Mouse (Mus musculus) kidney, postnatal 14 days (tissue): Measurements from ENCODE around the gene Duxbl1.
"Not testable (repeated sequence)": the region's sequence is repeated elsewhere in the genome, so short reads cannot be mapped to it uniquely, and the experiment has no call there.

ENCODE experiments used
- DNase-seq: peaks from one replicate; pipeline ENCODE4 v3.0.0; 2022; ENCODE audit warnings: mixed read lengths

Duxbl1 gene

GRCm38 (mm10) chr14:25978371-25979241 lies at the start of gene Duxbl1:
TSS of gene Duxbl1 (plus strand) at chr14:25978577.
- not testable (repeated sequence) for DNase-seq

DNA sequence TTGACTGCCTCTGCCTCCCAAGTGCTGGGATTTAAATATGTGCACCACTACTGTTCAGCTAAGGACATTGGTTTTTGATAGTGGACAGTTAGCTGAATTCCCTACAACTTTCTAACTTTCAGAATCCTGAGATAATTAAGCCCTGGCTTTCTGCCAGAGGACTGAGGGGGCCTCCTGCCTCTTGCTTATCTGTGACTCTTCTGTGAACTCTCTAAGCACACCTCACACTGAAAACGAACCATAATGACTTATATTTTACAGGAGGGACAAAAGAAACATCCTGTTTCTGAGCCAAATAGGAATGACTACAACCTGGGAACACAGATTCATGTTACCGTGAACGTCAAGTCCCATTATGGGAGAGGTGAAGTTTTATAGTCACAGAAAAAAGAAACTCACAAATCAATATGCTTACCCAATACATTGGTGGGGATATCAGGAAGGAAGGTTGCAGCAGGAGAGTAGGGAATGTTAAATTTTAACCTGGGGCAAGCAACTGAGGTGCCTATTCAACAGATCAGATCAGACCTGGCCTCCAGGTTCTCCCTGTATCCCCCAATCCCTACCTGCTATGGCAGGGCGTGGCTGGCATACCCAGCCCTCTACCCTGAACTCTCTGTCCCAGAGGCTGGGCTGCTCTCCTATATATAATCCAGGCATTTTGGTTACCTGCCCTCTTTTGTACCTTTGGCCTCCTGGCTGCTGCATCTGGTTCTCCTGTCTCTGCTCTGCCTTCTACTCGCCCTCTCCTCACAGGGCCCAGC lies 41.3 kb upstream of the Duxbl1 start:
- not testable (repeated sequence) for DNase-seq

DNA sequence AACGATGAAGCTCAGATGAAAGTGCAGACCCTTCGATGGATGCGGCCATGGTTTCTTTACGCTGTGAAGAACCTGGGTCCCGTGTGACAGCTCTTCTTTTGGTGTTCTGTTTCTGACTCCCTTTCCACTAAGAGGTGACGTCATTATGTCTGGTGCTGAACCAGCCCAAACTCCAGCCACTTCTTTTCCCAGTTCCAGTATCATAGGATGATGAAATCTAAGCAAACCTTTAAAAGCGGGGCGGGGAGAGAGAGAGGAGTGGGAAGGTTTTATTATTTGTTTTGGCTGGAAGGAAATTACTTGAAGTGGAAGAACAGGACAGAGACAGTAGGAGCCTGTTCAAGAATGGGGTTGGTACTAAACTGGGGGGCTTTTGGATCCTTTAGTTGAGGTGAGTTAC lies 40.4 kb upstream of the Duxbl1 start, which contains the start of gene Cphx1:
Cphx1 (plus strand) TSS at position 301 of the 400 bp plus-strand sequence.
- not testable (repeated sequence) for DNase-seq

DNA sequence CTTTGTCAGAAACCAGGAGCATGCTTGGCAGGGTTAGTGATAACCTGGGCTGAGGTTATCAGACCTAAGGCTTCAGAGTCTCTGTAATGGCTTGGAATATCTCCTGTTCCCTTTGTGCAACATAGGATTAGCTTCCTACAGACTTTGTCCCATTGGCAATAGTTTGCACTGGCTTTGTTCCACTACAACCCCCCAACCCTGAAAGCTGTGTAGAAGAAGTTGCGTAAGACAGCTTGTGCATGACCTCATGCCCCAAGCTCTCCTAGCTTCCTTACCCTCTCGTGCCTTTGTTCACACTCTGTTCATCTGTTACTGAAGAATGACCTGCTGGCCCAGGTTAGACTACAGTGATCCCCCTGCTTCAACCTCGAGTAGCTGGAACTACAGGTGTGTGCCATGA lies 20.5 kb upstream of the Duxbl1 start:
- not testable (repeated sequence) for DNase-seq

GRCm38 (mm10) chr14:25979242-25979941 lies 1.0 kb downstream of the Duxbl1 start:
- not testable (repeated sequence) for DNase-seq

DNA sequence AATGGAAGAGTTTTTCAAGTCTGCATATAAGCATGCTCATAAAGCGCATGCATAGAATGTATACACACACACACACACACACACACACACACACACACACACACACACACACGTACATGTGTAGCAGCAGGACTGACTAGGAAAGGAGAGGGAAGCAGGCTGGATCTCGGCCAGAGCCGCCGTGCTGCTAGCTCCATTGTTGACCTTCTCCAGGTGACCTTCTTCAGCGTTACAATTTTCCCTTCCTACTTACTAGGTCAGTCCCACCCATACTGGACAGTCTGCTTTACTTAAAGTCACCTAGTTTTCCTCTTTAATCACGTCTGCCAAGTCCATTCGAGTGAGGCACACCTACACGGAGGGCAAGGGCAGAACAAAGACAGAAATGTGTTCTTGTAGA lies 3.5 kb downstream of the Duxbl1 start:
- peak; percentile 32 for DNase-seq

DNA sequence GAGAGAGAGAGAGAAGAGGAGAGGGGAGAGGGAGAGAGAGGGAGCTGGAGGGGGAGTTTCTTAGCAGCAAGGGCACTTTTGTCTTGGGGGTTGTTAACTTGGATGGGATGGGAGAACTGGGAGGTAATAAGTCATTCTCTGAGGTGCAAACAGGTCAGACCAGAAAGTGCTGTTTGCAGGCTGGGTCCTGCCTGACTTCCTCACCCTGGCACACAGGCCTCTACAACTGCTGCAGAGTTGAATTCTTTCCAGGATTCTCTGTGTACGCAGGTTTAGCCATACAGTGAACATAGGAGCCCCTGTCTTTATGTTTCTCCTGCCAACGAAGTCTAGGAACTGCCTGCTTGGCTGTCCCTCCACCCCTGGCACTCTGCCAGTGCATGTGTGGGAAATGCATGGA lies 29.1 kb downstream of the Duxbl1 start:
- not testable (repeated sequence) for DNase-seq

DNA sequence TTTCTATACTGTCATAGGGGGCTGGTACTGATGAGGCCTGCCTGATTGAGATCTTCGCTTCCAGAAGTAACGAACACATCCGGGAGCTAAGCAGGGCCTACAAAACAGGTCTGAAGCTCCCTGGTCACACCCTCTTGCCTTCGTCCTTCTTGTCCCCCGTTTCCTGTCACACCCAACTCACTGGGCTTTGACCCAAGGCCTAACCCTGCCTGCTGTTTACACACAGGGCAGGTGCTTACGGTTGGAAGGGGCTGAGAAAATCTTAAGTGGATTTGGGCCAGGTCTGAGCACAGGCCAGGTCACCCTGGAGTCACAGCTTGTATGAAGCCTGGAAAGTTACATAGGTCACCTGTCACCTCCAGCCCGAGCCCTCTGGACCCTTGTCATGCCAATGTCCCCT lies 38.0 kb downstream of the Duxbl1 start:
- DNase-seq, result not testable (repeated sequence)

- DNase-seq, result not testable (repeated sequence)
Observed at GRCm38 (mm10) chr14:26021555-26021954, 43.2 kb downstream of the Duxbl1 start.

- DNase-seq, result not testable (repeated sequence)
Observed at GRCm38 (mm10) chr14:26022831-26023230, 44.5 kb downstream of the Duxbl1 start.

DNA sequence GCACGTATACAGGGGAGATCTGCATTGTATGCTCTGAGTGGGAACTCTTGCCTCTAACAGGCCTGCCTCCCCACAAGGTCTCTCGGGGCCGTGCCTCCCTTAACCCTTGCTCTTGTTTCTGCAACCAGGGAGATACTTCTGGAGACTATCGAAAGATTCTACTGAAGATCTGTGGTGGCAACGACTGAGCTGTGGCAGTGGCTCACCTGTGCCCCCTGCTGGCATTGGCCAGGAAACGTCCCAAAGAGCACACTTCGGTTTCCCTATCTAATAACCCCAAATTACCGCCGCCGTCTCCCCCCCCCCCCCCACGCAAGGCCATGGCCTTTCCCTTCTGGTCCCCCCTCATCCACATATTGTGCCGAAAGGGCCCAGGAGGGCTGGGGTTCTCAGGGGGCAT lies 47.3 kb downstream of the Duxbl1 start:
- DNase-seq, result not testable (repeated sequence)

DNA sequence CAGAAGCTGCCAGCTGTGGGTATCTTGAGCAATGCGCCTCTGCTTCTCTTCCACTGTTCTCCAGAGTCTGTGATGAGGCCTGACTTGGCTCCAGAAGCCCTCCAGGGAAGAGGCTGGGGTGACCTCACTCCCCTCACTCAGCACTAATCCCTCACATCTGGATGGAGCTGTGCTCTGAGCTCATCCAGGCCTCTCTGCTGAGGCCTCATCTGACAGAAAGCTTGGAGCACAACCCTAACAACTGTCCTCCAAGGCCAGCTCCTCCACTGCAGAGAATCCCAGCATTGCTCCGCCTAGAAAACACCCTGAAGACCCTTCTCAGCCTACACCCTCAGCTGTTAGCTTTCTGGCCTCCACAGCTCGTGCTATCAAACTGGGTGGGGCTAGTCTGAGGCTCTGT lies 56.0 kb downstream of the Duxbl1 start:
- not testable (repeated sequence) for DNase-seq

DNA sequence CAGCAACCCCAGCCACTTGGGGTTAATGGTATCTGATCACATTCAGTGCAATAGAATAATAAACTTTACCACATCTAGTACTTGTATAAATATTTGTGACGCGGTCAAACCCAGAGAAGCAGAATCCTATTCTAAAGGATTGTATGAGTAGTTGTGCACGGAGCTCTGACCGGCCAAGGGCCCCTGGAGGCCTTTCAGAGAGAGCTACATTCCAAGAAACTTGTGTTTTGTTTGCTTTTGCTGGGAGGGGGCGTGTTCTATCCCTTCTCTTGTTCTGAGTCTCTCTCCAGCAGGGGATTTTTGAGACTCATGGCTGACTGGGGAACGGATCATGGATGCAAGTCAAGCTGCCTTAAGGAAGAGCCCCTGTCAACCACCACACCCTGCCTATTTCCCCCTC lies 57.1 kb downstream of the Duxbl1 start:
- DNase-seq, result not testable (repeated sequence)
